Mouse (Mus musculus): ENCODE results near the gene Map1lc3a. TPM values are rescaled to one million over a fixed set of nuclear protein-coding genes. Genes with fewer than 3 reads are reported as not detected.
A peak's percentile ranks its signal among the peaks of the same experiment; 100 is the strongest.

Gene Map1lc3a
- polyA plus RNA-seq, 2 experiments = 129 to 233 TPM

DNA sequence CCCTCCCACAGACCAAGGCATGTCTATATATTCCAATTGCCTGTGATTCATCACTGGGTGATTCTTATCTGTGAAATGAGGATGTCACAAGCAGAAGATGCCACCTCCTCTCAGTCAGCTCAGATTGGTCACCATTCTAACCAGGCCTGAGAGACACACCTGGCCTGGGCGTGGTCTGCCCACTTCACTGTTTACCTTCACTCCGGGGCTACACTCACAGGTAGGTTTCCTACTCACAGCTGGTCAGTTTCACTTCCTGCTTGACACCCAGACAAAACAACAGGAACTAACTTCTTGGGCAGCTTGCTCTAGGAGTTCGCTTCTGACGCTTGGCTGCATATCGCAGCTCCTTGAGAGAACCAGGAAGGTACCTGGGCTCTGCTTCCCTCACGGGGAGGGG lies 19.4 kb downstream of the Map1lc3a start:
- WGBS = 90% methylated on average over 6 of the region's 6 CpGs
- no peaks in the 10 kb centered on the region for H3K9me3 ChIP-seq (ENCODE audit: control insufficient read depth, low read length)

DNA sequence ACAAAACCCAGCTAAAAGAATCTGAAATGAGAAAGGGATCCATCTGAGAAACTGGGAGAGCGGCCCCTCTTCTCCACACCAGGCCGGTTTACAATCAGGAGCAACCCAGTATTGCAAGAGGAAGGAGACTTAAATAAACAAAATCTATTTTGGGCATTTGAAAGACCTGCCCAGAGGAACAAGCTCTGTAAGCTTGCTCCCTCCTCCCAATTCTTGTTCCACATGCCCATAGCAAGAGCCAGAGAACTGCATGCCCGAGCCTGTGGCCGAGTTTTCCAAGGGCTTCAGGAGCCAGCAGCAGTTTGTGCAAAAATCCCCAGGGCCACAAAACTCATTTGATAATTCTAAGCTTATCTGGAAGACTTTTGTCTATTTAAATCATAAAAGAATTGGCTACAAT lies 23.5 kb downstream of the Map1lc3a start:
- no peak for ATAC-seq (ENCODE audit: low FRiP score, low read depth)
- H3K4me1 ChIP-seq (ENCODE audit: control insufficient read depth, insufficient read depth, low read length) = no peaks in the 10 kb centered on the region
- H3K27me3 ChIP-seq (ENCODE audit: control insufficient read depth, insufficient read depth, low read length) = no peaks in the 10 kb centered on the region
- H3K4me2 ChIP-seq (replicated peaks; ENCODE audit: low read depth, low read length, severe bottlenecking) = no peak overlapping the region
- no peaks in the 10 kb centered on the region for H3K9me3 ChIP-seq (ENCODE audit: control insufficient read depth, low read length)
- peaks cover 61% of the 10 kb centered on the region for H3K36me3 ChIP-seq (ENCODE audit: control insufficient read depth, insufficient read depth, low read length)
- H3K4me3 ChIP-seq (replicated peaks; ENCODE audit: low read length) = no peak overlapping the region
- H3K9ac ChIP-seq (ENCODE audit: low read depth, low read length, severe bottlenecking) = no peak overlapping the region
- H3K27ac ChIP-seq (replicated peaks; ENCODE audit: low read depth, low read length) = no peak overlapping the region
- no peak for TF ChIP-seq POLR2A (IDR thresholded peaks at IDR 0.05; ENCODE audit: borderline replicate concordance, extremely low read depth, insufficient read depth, insufficient read length)
- WGBS = 84% methylated on average over 4 of the region's 4 CpGs
- DNase-seq (ENCODE audit: low spot score) = no peak

More for the DNA sequence above, 19.4 kb downstream of the Map1lc3a start:
- TF ChIP-seq POLR2A (IDR thresholded peaks at IDR 0.05; ENCODE audit: borderline replicate concordance, extremely low read depth, insufficient read depth, insufficient read length) = no peak
- no peak overlapping the region for H3K4me2 ChIP-seq (replicated peaks; ENCODE audit: low read depth, low read length, severe bottlenecking)
- no peak overlapping the region for H3K27ac ChIP-seq (replicated peaks; ENCODE audit: low read depth, low read length)
- DNase-seq (ENCODE audit: low spot score) = no peak
- no peak overlapping the region for H3K9ac ChIP-seq (ENCODE audit: low read depth, low read length, severe bottlenecking)
- H3K4me3 ChIP-seq (replicated peaks; ENCODE audit: low read length) = no peak overlapping the region
- ATAC-seq (ENCODE audit: low FRiP score, low read depth) = no peak
- H3K4me1 ChIP-seq (ENCODE audit: control insufficient read depth, insufficient read depth, low read length) = no peaks in the 10 kb centered on the region
- H3K36me3 ChIP-seq (ENCODE audit: control insufficient read depth, insufficient read depth, low read length) = peaks cover 79% of the 10 kb centered on the region
- H3K27me3 ChIP-seq (ENCODE audit: control insufficient read depth, insufficient read depth, low read length) = no peaks in the 10 kb centered on the region

DNA sequence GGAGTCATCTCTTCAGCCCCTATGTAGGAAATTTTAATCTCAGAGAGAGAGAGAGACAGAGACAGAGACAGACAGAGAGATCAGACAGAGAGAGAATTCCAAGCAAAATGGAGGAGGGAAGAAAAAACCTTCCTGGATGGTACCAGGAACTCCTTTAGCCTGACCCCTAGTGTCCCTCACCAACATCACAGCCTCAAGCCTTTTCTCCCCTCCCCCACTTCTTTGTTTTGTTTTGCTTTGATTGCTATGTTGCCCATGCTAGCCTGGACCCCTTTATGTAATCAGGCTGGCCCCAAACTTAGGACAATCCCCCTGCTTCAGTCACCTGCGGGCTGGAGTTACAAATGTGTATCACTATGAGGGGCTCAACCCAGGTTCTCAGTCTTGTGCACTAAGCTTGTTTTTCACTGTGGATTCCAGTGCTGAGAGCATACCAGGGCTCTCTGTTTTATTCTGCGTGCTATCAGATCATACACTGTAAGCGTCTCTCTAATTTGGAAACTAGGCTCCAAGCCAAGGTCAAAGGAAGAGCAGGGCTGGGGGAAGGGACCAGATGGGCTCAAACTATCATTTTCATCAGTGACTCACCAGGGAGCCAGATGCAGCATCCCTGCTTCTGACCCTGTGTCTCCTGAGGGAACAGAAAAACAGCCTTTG lies 33.0 kb downstream of the Map1lc3a start:
- Histone ChIP-seq H3K4me2 (replicated peaks; ENCODE audit: low read depth, low read length, severe bottlenecking) (no peak overlapping the region), H3K4me1 (ENCODE audit: control insufficient read depth, insufficient read depth, low read length) (no peaks in the 10 kb centered on the region), H3K36me3 (ENCODE audit: control insufficient read depth, insufficient read depth, low read length) (peaks cover 27% of the 10 kb centered on the region), H3K27ac (replicated peaks; ENCODE audit: low read depth, low read length) (no peak overlapping the region), H3K9ac (ENCODE audit: low read depth, low read length, severe bottlenecking) (no peak overlapping the region), H3K27me3 (ENCODE audit: control insufficient read depth, insufficient read depth, low read length) (no peaks in the 10 kb centered on the region), H3K4me3 (replicated peaks; ENCODE audit: low read length) (no peak overlapping the region), H3K9me3 (ENCODE audit: control insufficient read depth, low read length) (no peaks in the 10 kb centered on the region)
- no peak for ATAC-seq (ENCODE audit: low FRiP score, low read depth)
- TF ChIP-seq POLR2A (IDR thresholded peaks at IDR 0.05; ENCODE audit: borderline replicate concordance, extremely low read depth, insufficient read depth, insufficient read length) = no peak
- DNase-seq (ENCODE audit: low spot score) = peak; percentile 20
- 46% methylated on average over 3 of the region's 3 CpGs for WGBS

DNA sequence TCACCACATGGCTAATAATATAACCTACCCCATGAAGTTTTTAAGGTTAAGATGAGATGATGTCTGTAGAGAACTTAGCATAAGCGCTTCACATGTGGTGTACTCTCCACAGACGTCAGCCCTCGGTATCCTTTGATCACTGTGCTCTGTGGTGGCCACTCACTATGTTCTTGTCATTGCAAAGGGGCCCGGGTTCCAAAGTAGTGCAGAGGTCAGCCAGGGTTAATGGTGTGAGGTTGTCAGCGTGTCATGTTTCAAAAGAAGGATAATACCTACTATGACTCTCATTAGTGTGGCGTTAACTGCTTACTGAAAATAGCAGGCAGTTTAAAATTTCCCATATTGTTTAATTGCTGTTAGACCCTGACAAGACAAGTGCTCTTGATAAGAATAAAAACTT lies 37.6 kb downstream of the Map1lc3a start:
- Histone ChIP-seq H3K4me3 (replicated peaks; ENCODE audit: low read length) (no peak overlapping the region), H3K36me3 (ENCODE audit: control insufficient read depth, insufficient read depth, low read length) (peaks cover 28% of the 10 kb centered on the region), H3K4me2 (replicated peaks; ENCODE audit: low read depth, low read length, severe bottlenecking) (no peak overlapping the region), H3K9me3 (ENCODE audit: control insufficient read depth, low read length) (no peaks in the 10 kb centered on the region), H3K4me1 (ENCODE audit: control insufficient read depth, insufficient read depth, low read length) (no peaks in the 10 kb centered on the region), H3K27ac (replicated peaks; ENCODE audit: low read depth, low read length) (no peak overlapping the region), H3K27me3 (ENCODE audit: control insufficient read depth, insufficient read depth, low read length) (no peaks in the 10 kb centered on the region), H3K9ac (ENCODE audit: low read depth, low read length, severe bottlenecking) (no peak overlapping the region)
- no peak for TF ChIP-seq POLR2A (IDR thresholded peaks at IDR 0.05; ENCODE audit: borderline replicate concordance, extremely low read depth, insufficient read depth, insufficient read length)
- ATAC-seq (ENCODE audit: low FRiP score, low read depth) (no peak), DNase-seq (ENCODE audit: low spot score) (no peak)
- WGBS = 15% methylated on average over 6 of the region's 6 CpGs

DNA sequence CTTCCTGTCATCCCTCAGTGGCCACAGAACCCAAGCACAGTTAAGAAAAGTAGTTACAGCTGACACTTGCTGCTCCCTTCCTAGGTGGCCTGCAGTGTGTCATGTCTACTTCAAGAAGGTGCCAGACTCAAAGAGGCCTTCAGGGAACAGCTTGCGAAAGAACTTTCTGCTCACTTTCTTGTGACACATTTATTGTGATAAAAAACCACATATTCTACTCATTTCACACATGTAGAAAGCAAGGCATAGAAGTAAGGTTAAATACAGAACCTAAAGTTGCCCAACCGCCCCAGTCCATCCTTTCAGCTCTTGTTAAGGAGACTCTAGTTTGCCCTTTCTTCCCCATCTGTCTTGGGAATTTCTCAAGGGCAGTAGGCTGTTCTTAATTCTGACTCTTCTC lies 42.5 kb downstream of the Map1lc3a start:
- no peak for TF ChIP-seq POLR2A (IDR thresholded peaks at IDR 0.05; ENCODE audit: borderline replicate concordance, extremely low read depth, insufficient read depth, insufficient read length)
- ATAC-seq (ENCODE audit: low FRiP score, low read depth) = no peak

More for the DNA sequence above, 42.5 kb downstream of the Map1lc3a start:
- Histone ChIP-seq H3K9me3 (ENCODE audit: control insufficient read depth, low read length) (no peaks in the 10 kb centered on the region), H3K27ac (replicated peaks; ENCODE audit: low read depth, low read length) (no peak overlapping the region), H3K4me3 (replicated peaks; ENCODE audit: low read length) (no peak overlapping the region), H3K4me2 (replicated peaks; ENCODE audit: low read depth, low read length, severe bottlenecking) (no peak overlapping the region), H3K9ac (ENCODE audit: low read depth, low read length, severe bottlenecking) (no peak overlapping the region), H3K36me3 (ENCODE audit: control insufficient read depth, insufficient read depth, low read length) (peaks cover 26% of the 10 kb centered on the region), H3K4me1 (ENCODE audit: control insufficient read depth, insufficient read depth, low read length) (no peaks in the 10 kb centered on the region), H3K27me3 (ENCODE audit: control insufficient read depth, insufficient read depth, low read length) (no peaks in the 10 kb centered on the region)
- WGBS = 94% methylated on average over 2 of the region's 2 CpGs
- no peak for DNase-seq (ENCODE audit: low spot score)
